Mouse (Mus musculus): ENCODE measurements around the gene Unc13c.

GRCm38 (mm10) chr9:73755185-73755584 is 213.6 kb downstream of the Unc13c start:
- no peak for TF ChIP-seq CTCF (IDR thresholded peaks at IDR 0.05; ENCODE audit: borderline replicate concordance, insufficient read depth, low read depth, low read length)
- no peak for TF ChIP-seq POLR2A (IDR thresholded peaks at IDR 0.05; ENCODE audit: borderline replicate concordance, insufficient read depth, low read length)
